In genomic region chr7:89433193-89433892, GRCm38 (mm10) we compare ENCODE assay signal across 9 mouse cellular contexts. TPM values are rescaled to one million over a fixed set of nuclear protein-coding genes. Genes with fewer than 3 reads are reported as not detected.
DNase-seq lines count a peak whose midpoint lies in the region; ATAC-seq and TF ChIP-seq lines count a peak whose summit lies in the region.
"Had no signal": no experiment of that assay in that cellular context is flagged by ENCODE, and none has a peak within 500 bp of the region (broad histone marks: within the 10 kb centered on the region; RNA-seq: fewer than 3 reads in every experiment).

No protein-coding gene starts in this region.

- no peak overlapping the region for H3K4me2 ChIP-seq in liver, embryonic 15.5 days
- H3K4me2 ChIP-seq in midbrain, postnatal 0 days (ENCODE audit: low read depth, low read length, poor library complexity, severe bottlenecking): no peak overlapping the region
- no peak overlapping the region for H3K4me2 ChIP-seq in hindbrain, embryonic 16.5 days (ENCODE audit: low read length)

- TF ChIP-seq CTCF in gastrocnemius, adult 2 months (IDR thresholded peaks at IDR 0.05): no peak
- no peak for TF ChIP-seq CTCF in midbrain, postnatal 0 days (IDR thresholded peaks at IDR 0.05)

- H3K4me3 ChIP-seq in gastrocnemius, adult 2 months: no peak overlapping the region
- no peak overlapping the region for H3K4me3 ChIP-seq in liver, embryonic 15.5 days (replicated peaks)
- no peak overlapping the region for H3K4me3 ChIP-seq in midbrain, postnatal 0 days (ENCODE audit: low read depth, low read length)
- no peak overlapping the region for H3K4me3 ChIP-seq in hindbrain, embryonic 16.5 days (ENCODE audit: low read length)

- ATAC-seq in liver, embryonic 15.5 days (ENCODE audit: insufficient read depth): no peak
- ATAC-seq in midbrain, postnatal 0 days (ENCODE audit: low FRiP score): no peak
- ATAC-seq in hindbrain, embryonic 16.5 days: no peak

- H3K27me3 ChIP-seq in liver, embryonic 15.5 days: no peaks in the 10 kb centered on the region
- H3K27me3 ChIP-seq in midbrain, postnatal 0 days (ENCODE audit: insufficient read depth, low read length): no peaks in the 10 kb centered on the region
- H3K27me3 ChIP-seq in hindbrain, embryonic 16.5 days (replicated peaks; ENCODE audit: control insufficient read depth, insufficient read depth, low read length): no peaks in the 10 kb centered on the region

- DNase-seq in gastrocnemius, adult 2 months: peak; percentile 45
- DNase-seq in gastrocnemius, postnatal 36 days: no peak
- DNase-seq in liver: no peak
- peak; percentile 25 for DNase-seq in frontal cortex, postnatal 10 days (ENCODE audit: low spot score in 2 of 2)
- peak; percentile 5 for DNase-seq in midbrain, postnatal 0 days (ENCODE audit: low spot score)
- no peak for DNase-seq in adrenal gland, adult 18-20 months (ENCODE audit: low spot score in 2 of 2)
- DNase-seq: cerebellum, adult 2 months had no signal

- H3K9ac ChIP-seq in liver, embryonic 15.5 days: no peak overlapping the region
- no peak overlapping the region for H3K9ac ChIP-seq in midbrain, postnatal 0 days (replicated peaks; ENCODE audit: low read length, poor library complexity, severe bottlenecking)
- no peak overlapping the region for H3K9ac ChIP-seq in hindbrain, embryonic 16.5 days (ENCODE audit: low read depth, low read length)

- intact Hi-C loops in gastrocnemius, adult 2 months (cut with DNase I): no loop called here
- intact Hi-C loops in gastrocnemius, postnatal 36 days (cut with DNase I): no loop called here

- H3K27ac ChIP-seq in gastrocnemius, adult 2 months: peak overlapping the region; percentile 56
- peak overlapping the region; percentile 38; the same call in 1 of the 2 replicates for H3K27ac ChIP-seq in liver, embryonic 15.5 days (replicated peaks)
- H3K27ac ChIP-seq in midbrain, postnatal 0 days (ENCODE audit: low read depth, low read length): no peak overlapping the region; the same call in 1 of the 2 replicates
- no peak overlapping the region for H3K27ac ChIP-seq in hindbrain, embryonic 16.5 days (ENCODE audit: low read depth, low read length)

- no peaks in the 10 kb centered on the region for H3K36me3 ChIP-seq in liver, embryonic 15.5 days (replicated peaks)
- H3K36me3 ChIP-seq in midbrain, postnatal 0 days (ENCODE audit: insufficient read depth, low read length): no peaks in the 10 kb centered on the region
- H3K36me3 ChIP-seq in hindbrain, embryonic 16.5 days (ENCODE audit: control insufficient read depth, insufficient read depth, low read length): no peaks in the 10 kb centered on the region

- 58% methylated on average over 9 of the region's 9 CpGs for WGBS in liver, embryonic 15.5 days (ENCODE audit: insufficient replicate concordance)
- 46% methylated on average over 9 of the region's 9 CpGs for WGBS in midbrain, postnatal 0 days
- 56% methylated on average over 9 of the region's 9 CpGs for WGBS in hindbrain, embryonic 16.5 days

- no peaks in the 10 kb centered on the region for H3K4me1 ChIP-seq in liver, embryonic 15.5 days (replicated peaks)
- H3K4me1 ChIP-seq in midbrain, postnatal 0 days (ENCODE audit: insufficient read depth, low read length): no peaks in the 10 kb centered on the region
- no peaks in the 10 kb centered on the region for H3K4me1 ChIP-seq in hindbrain, embryonic 16.5 days (ENCODE audit: control insufficient read depth, insufficient read depth, low read depth, low read length)

- no peaks in the 10 kb centered on the region for H3K9me3 ChIP-seq in liver, embryonic 15.5 days (replicated peaks)
- H3K9me3 ChIP-seq in midbrain, postnatal 0 days (ENCODE audit: low read length): no peaks in the 10 kb centered on the region
- H3K9me3 ChIP-seq in hindbrain, embryonic 16.5 days (ENCODE audit: control insufficient read depth, low read length): no peaks in the 10 kb centered on the region

RNA-seq across cellular contexts. Expression of gene Fzd4, which starts 29.2 kb away (rescaled TPM):
- total RNA-seq in gastrocnemius, adult 2 months (2021): 10 to 100 TPM; 30.6 to 32.4 TPM
- 10 to 100 TPM; 15.1 to 38.5 TPM for total RNA-seq in gastrocnemius, postnatal 36 days (2021)
- polyA plus RNA-seq in liver, embryonic 15.5 days (2015; fragmentation: Nextera tagmentation; extraction: Ambion mirVana): 1.9 and 2.4 TPM in 2 replicates
- total RNA-seq in midbrain, postnatal 0 days (2014; rRNA removed): 3.9 and 4.4 TPM in 2 replicates
- 1.2 and 1.5 TPM in 2 replicates for polyA plus RNA-seq in midbrain, postnatal 0 days (2015; fragmentation: Nextera tagmentation; extraction: Ambion mirVana)
- 2.1 and 2.6 TPM in 2 replicates for polyA plus RNA-seq in hindbrain, embryonic 16.5 days (2015; fragmentation: Nextera tagmentation; extraction: Ambion mirVana)
- 10 to 100 TPM; 26.2 to 36.4 TPM for total RNA-seq in adrenal gland, adult 18-20 months (2021)

RNA-seq across cellular contexts. Expression of gene Tmem135, which starts 29.3 kb away (rescaled TPM):
- 10 to 100 TPM; 13.2 to 19.6 TPM for total RNA-seq in gastrocnemius, adult 2 months (2021)
- 10 to 100 TPM; 15.5 to 18.3 TPM for total RNA-seq in gastrocnemius, postnatal 36 days (2021)
- polyA plus RNA-seq in liver, embryonic 15.5 days (2015; fragmentation: Nextera tagmentation; extraction: Ambion mirVana): 15.3 and 16.4 TPM in 2 replicates
- total RNA-seq in midbrain, postnatal 0 days (2014; rRNA removed): 34.9 and 35.7 TPM in 2 replicates
- 28.7 and 33.5 TPM in 2 replicates for polyA plus RNA-seq in midbrain, postnatal 0 days (2015; fragmentation: Nextera tagmentation; extraction: Ambion mirVana)
- 29.4 and 34.3 TPM in 2 replicates for polyA plus RNA-seq in hindbrain, embryonic 16.5 days (2015; fragmentation: Nextera tagmentation; extraction: Ambion mirVana)
- total RNA-seq in adrenal gland, adult 18-20 months (2021): 100 to 1,000 TPM in 1 of 2 experiments, 10 to 100 TPM in 1; 98.0 to 110 TPM

Comparison
In these comparisons a context has a peak if more than half of its experiments do, and no peak if none do; other contexts are left out.
1. DNase-seq: peak in gastrocnemius, adult 2 months (single experiment), frontal cortex, postnatal 10 days (2 of 2) and midbrain, postnatal 0 days (single experiment); none in gastrocnemius, postnatal 36 days (0 of 2), liver (single experiment) and adrenal gland, adult 18-20 months (0 of 2).
2. H3K27ac ChIP-seq: peak in gastrocnemius, adult 2 months (single experiment) and liver, embryonic 15.5 days (single experiment); none in midbrain, postnatal 0 days (single experiment) and hindbrain, embryonic 16.5 days (single experiment).